Mouse (Mus musculus) regulatory T cell (primary cell): ENCODE results near the gene Fgd1.

Experiments
- in situ Hi-C: fragments of 300-600 bp; cut with MboI, MseI; formaldehyde crosslinking; loops from one replicate; pipeline ENCODE4 v1.15.1; 2025; ENCODE audit warnings: high pct_unique_total_duplicates

Gene Fgd1

DNA sequence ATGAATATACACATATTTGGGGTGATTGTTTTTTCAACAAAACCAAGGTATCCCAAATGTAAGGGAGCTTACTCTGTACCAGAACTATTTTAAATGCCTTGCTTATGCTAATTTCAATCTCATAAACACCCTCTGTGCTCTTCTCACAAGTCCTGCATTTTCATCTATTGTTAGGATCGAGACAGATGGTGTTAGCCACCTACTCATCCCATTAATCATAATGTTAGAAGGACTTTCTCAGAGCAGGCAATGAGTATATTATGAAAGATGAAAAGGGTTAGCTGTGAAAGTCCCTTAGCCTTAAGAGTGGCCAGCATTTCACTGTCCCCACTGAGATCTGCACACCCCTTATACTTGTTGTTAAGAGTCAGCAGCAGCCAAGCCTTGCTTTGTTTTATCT lies 41.5 kb downstream of the Fgd1 start:
- in situ Hi-C loops, result no loop called here

DNA sequence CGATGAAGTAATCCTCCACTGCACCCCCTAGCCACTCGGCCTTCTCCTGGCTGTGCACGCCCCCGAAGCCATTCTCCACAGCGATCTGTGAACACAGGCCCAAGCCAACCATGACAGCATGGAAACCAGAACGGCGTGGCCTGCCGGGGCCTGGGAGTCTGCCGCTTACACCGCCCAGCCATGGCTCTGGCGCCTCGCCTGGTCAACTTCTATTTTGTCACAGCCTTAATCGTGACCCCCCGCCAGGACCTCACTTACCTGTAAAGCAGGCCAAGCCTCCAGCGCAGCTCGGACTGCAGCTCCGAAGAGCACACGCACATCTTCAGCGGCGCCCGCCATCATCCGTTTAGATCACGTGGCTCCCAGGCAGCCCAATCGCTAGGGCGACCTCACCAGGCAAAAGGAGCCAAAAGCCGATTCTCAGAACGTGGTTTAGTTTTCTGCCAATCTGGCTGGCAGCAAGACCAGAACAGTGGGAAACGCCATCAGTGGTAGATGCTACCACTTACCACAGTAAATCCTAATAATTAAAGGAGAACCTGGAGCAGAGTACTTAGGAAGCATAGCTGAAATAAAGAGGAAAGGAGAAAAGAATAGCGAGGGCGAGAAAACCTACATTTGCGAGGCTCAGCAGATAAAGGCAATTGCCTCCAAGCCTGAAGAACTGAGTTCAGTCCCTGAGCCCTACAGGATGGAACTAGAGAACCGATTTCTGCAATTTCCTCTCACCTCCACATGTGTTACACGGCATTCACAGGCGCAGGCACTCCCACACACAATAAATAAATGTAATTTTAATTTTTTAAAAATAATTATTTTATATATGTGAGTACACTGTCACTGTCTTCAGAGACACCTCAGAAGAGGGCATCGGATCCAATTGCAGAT lies 50.5 kb downstream of the Fgd1 start, which contains the start of gene Tsr2:
Gene Tsr2, minus strand, starts transcription at position 373 of the 888 bp plus-strand sequence.
- in situ Hi-C loops, result no loop called here

DNA sequence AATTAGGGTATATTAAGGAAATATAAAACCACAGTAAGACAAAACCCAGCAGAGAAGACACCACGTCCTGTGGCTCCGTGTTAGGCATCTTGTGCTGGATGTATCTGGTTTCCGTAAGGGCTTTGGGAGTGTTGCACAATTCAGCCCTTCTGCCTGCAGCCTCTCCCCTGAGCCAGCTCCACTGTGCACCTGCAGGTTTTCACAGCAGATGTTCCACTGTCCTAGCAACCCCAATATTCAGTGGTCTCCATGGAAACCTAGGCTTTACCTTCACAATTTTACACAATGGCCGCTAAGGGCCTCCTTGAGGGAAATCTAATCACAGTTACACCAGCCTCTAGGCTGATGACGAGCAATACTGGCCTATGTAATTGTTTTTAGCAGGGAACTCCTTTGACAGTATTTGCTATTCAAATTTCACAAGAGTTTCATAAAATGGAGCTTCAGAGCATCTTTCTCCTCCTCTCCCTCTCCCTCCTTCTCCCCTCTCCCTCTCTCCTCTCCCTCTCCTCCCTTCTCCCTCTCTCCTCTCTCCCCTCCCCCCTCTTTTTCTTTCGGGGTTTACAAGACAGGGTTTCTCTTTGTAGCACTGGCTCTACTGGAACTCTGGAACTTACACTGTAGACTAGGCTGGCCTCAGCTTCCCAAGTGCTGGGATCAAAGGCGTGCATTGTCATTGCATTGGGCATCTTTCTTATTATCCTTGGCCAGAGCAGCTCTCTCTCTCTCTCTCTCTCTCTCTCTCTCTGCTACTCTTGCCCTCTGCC lies 61.5 kb downstream of the Fgd1 start:
- in situ Hi-C loops, result no loop called here

DNA sequence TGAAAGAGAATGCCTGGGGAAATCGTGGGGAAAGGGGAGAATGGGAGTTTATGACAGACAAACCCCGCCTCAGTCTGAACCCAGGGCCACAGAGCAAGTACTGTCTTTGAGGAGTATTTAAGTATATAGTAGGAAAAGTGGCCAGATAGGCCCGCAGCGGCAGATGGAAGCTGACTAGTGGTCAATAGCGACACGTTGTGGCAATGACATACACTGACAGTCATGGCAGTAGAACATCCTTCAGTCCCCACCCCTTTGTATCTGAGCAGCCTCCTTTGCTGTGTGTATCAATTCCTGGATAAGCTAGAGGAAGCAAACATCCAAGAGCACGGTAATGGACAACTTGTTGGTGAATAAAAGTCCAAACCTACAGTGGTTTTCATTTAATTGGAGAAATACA lies 70.8 kb downstream of the Fgd1 start:
- in situ Hi-C loops, result no loop called here

DNA sequence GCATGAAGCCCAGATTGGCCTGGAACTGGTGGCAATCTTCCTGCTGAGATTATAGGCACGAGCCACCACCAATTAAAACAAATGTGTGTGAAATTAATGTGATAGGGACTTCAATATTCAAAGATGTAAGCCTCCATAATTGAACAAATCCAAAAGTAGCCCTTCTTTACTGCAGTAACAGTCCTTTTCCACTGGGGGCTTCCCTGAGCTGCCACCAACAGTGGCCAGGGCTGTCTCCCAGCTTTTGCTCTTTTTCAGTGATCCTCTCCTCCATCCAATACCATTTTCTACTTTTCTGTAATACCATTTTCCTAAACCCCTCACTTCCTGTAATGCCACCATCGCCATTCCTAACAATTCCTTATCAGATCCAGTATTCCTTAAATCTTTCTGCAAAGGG lies 71.5 kb downstream of the Fgd1 start:
- in situ Hi-C loops, result no loop called here

DNA sequence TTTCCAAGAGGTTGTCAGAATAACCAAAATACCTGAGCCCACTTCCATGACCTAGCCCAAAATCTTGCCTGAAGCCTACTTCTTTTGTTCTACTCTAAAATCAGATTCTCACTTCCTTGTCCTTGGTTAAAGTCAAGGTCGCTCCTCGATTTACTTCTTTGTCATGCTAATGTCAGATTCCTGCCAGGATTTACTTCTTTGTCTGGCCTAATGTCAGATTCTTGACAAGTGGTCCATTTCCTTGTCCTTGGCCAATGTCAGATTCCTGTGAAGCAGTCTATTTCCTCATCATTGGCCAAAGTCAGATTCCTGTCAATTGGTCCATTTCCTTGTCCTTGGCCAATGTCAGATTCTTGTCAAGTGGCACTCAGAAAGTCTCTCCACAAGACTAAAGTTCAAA lies 78.0 kb downstream of the Fgd1 start:
- in situ Hi-C loops, result no loop called here

DNA sequence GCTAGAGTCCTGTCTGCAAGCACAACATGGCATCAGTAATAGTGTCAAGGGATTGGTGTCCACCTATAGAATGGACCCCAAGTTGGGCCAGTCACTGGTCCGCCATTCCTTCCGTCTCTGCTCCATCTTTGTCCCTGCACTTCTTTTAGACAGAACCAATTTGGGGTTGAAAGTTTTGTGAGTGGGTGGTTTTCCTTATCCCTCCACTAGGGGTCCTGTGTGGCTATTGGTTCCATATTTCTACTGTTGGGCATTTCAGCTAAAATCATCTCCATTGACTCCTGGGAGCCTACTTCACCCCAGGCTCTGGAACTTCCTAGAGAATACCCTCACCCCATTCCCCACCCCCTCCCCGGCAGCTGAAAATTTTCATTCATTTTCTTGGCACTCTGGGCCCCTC lies 84.5 kb downstream of the Fgd1 start:
- in situ Hi-C loops, result no loop called here

DNA sequence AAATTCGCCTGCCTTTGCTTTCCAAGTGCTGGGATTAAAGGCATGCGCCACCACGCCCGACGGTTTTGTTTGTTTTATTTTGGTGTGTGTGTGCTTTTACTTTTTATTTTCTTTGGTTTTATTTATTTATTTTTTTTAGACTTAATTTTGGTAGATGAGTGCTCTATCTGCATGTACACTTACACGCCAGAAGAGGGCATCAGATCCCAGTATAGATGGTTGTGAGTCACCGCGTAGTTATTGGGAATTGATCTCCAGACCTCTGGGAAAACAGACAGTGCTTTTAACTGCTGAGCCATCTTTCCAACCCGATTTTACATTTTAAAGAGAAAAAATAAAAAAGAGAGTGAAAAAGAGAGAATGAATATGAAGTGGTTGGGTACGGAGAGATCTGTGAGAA lies 86.8 kb downstream of the Fgd1 start:
- in situ Hi-C loops, result no loop called here
